Mouse (Mus musculus) heart, embryonic 12.5 days (tissue): ENCODE data around the gene 1700019D03Rik. TPM values are rescaled to one million over a fixed set of nuclear protein-coding genes. Genes with fewer than 3 reads are reported as not detected.

Experiments used
- ATAC-seq: fragments of 200-750 bp; cut with Nextera tagmentation; 2 replicates; pipeline ENCODE4 v1.8.0; 2017; ENCODE audit warnings: moderate TSS enrichment, moderate library complexity; ENCODE audit not compliant: insufficient number of reproducible peaks, low FRiP score
- H3K27ac ChIP-seq: fragments of 300-500 bp; sonication (generic); 2 replicates; pipeline ENCODE4 v1.5.1; 2016; ENCODE audit warnings: mild to moderate bottlenecking, moderate library complexity; ENCODE audit not compliant: poor library complexity, severe bottlenecking
- H3K27me3 ChIP-seq: fragments of 300-500 bp; sonication (generic); replicated peaks from 2 replicates; pipeline ENCODE4 v1.6.1; 2016; ENCODE audit warnings: mild to moderate bottlenecking, moderate library complexity
- H3K36me3 ChIP-seq: fragments of 300-500 bp; sonication (generic); 2 replicates; pipeline ENCODE4 v1.6.1; 2016; ENCODE audit warnings: mild to moderate bottlenecking, moderate library complexity
- H3K4me1 ChIP-seq: fragments of 300-500 bp; sonication (generic); replicated peaks from 2 replicates; pipeline ENCODE4 v1.6.1; 2016; ENCODE audit warnings: mild to moderate bottlenecking
- H3K4me2 ChIP-seq: fragments of 300-500 bp; sonication (generic); 2 replicates; pipeline ENCODE4 v1.6.1; 2016; ENCODE audit warnings: mild to moderate bottlenecking, moderate library complexity
- H3K4me3 ChIP-seq: fragments of 300-500 bp; sonication (generic); 2 replicates; pipeline ENCODE4 v1.5.1; 2016; ENCODE audit warnings: mild to moderate bottlenecking
- H3K9ac ChIP-seq: fragments of 300-500 bp; sonication (generic); 2 replicates; pipeline ENCODE4 v1.6.1; 2016; ENCODE audit warnings: mild to moderate bottlenecking, moderate library complexity
- H3K9me3 ChIP-seq: fragments of 300-500 bp; sonication (generic); replicated peaks from 2 replicates; pipeline ENCODE4 v1.6.1; 2016; ENCODE audit warnings: mild to moderate bottlenecking, moderate library complexity
- WGBS: fragments of 180-500 bp; shearing (Covaris S2); methylation state at CpG from one replicate; pipeline ENCODE4 v1.1.7; 2016; 5-methylcytosine and 5-hydroxymethylcytosine counted together
- polyA plus RNA-seq: library from polyadenylated mRNA; unstranded; fragments of >200 nt; fragmentation: Nextera tagmentation; extraction: Ambion mirVana; gene quantifications from 2 replicates; pipeline ENCODE4 v1.2.1, GENCODE M21; 2016

1700019D03Rik gene
- polyA plus RNA-seq, 1 experiment from 2014 or later, result 0.92 TPM

DNA sequence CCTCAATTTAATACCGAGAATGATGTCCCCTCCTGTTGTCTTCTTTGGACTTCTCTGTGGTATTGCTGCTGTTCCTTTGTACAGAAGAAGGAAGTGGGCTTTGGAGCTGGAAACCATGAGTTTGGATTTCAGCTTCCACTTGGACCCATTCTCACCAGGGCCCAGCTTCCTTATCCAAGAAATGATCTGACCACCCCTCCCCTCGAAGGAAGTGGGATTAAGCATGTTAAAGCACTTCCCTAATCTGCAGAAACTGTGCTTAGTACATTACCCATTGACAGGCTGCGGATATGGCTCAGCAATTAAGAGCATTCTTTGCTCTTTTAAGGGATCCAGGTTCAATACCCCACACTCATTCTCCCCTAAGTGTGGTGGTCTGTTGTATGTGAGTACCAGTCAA, 110.2 kb downstream of the 1700019D03Rik start:
- H3K27me3 ChIP-seq, result no peaks in the 10 kb centered on the region
- ATAC-seq, result no peak
- no peaks in the 10 kb centered on the region for H3K9me3 ChIP-seq
- H3K27ac ChIP-seq, result no peak overlapping the region
- H3K36me3 ChIP-seq, result peaks cover 3% of the 10 kb centered on the region; the same call in 1 of the 2 replicates
- no peaks in the 10 kb centered on the region for H3K4me1 ChIP-seq
- H3K4me2 ChIP-seq, result no peak overlapping the region
- no peak overlapping the region for H3K4me3 ChIP-seq
- WGBS, result 78% methylated on average over 3 of the region's 3 CpGs
- no peak overlapping the region for H3K9ac ChIP-seq

GRCm38 (mm10) chr1:52884208-52884607, 135.8 kb downstream of the 1700019D03Rik start:
- Histone ChIP-seq H3K9me3 (no peaks in the 10 kb centered on the region), H3K27me3 (no peaks in the 10 kb centered on the region), H3K27ac (no peak overlapping the region), H3K4me1 (no peaks in the 10 kb centered on the region), H3K36me3 (peaks cover 14% of the 10 kb centered on the region), H3K4me3 (no peak overlapping the region), H3K9ac (no peak overlapping the region), H3K4me2 (no peak overlapping the region)
- no peak for ATAC-seq
- WGBS, result 68% methylated on average over 2 of the region's 2 CpGs

Other genes starting within 250 kb of the 1700019D03Rik start
- 17.1 and 17.7 TPM in 2 replicates for gene Inpp1, start 202.5 kb downstream of the 1700019D03Rik start, polyA plus RNA-seq
- 28.2 and 31.9 TPM in 2 replicates for gene Hibch, start 175.2 kb downstream of the 1700019D03Rik start, polyA plus RNA-seq
- 13.0 and 13.1 TPM in 2 replicates for gene Mstn, start 41.5 kb upstream of the 1700019D03Rik start, polyA plus RNA-seq
- gene 1700019A02Rik, start 167.5 kb upstream of the 1700019D03Rik start, polyA plus RNA-seq, result not detected in 2 replicates